Mouse (Mus musculus): ENCODE measurements around the gene Zfp467. TPM values are rescaled to one million over a fixed set of nuclear protein-coding genes. Genes with fewer than 3 reads are reported as not detected.

Gene Zfp467
- total and polyA plus RNA-seq, 2 experiments from 2014 or later, result 27.5 to 39.4 TPM

DNA sequence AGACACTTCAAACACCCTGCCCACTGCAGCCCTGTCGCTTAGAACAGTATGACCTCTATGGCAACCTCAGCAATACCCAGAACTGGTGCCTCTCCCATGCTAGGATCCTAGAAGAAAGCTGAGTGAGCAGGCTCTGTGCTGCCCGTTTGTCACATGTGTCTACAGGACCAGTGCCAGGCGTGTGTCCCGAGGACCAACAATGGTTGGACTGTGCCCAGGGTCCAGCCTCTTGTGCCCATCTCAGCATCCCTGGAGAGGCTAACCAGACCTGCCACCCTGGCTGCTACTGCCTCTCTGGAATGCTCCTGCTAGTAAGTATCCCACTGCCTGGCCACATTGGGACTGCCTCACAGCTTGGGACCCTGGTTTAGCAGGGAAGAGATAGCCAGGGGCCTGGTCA lies 32.8 kb upstream of the Zfp467 start:
- no peak overlapping the region for H3K9ac ChIP-seq (replicated peaks; ENCODE audit: low read length)
- no peak overlapping the region for H3K4me2 ChIP-seq (ENCODE audit: low read depth, low read length)
- no peak overlapping the region for H3K4me3 ChIP-seq (ENCODE audit: low read length)
- ATAC-seq, result no peak
- H3K4me1 ChIP-seq (ENCODE audit: insufficient read depth, low read length), result no peaks in the 10 kb centered on the region
- H3K36me3 ChIP-seq (ENCODE audit: insufficient read depth, low read length), result no peaks in the 10 kb centered on the region
- H3K27ac ChIP-seq, result no peak overlapping the region
- WGBS, result 52% methylated on average over 4 of the region's 4 CpGs
- no peaks in the 10 kb centered on the region for H3K27me3 ChIP-seq (ENCODE audit: insufficient read depth, low read length)
- no peak for DNase-seq (ENCODE audit: low spot score)
- H3K9me3 ChIP-seq (ENCODE audit: low read length), result no peaks in the 10 kb centered on the region
- TF ChIP-seq CTCF (IDR thresholded peaks at IDR 0.05; ENCODE audit: low read depth), result no peak

DNA sequence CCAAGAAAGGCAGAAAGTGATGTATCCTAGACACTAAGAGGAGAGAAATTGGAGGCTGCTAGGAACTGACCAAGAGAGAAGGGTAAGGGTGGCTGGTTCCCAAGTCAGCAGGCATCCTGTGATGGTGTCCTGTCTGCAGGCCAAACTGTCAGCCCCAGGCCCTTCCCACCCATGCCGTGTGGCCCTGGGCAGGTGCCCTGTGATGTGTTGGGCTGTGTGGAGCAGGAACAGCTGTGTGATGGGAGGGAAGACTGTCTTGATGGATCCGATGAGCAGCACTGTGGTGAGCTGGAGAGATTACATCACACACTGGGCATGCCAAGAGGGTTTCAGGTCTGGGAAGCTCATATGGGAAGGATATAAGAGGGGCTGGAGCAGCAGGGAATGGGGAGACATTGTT lies 25.1 kb upstream of the Zfp467 start:
- Histone ChIP-seq H3K4me1 (ENCODE audit: insufficient read depth, low read length) (no peaks in the 10 kb centered on the region), H3K27me3 (ENCODE audit: insufficient read depth, low read length) (no peaks in the 10 kb centered on the region), H3K4me3 (ENCODE audit: low read length) (no peak overlapping the region), H3K9ac (replicated peaks; ENCODE audit: low read length) (no peak overlapping the region), H3K36me3 (ENCODE audit: insufficient read depth, low read length) (no peaks in the 10 kb centered on the region), H3K4me2 (ENCODE audit: low read depth, low read length) (no peak overlapping the region), H3K9me3 (ENCODE audit: low read length) (no peaks in the 10 kb centered on the region), H3K27ac (no peak overlapping the region)
- ATAC-seq (no peak), DNase-seq (ENCODE audit: low spot score) (no peak)
- WGBS, result 77% methylated on average over 2 of the region's 2 CpGs
- no peak for TF ChIP-seq CTCF (IDR thresholded peaks at IDR 0.05; ENCODE audit: low read depth)

DNA sequence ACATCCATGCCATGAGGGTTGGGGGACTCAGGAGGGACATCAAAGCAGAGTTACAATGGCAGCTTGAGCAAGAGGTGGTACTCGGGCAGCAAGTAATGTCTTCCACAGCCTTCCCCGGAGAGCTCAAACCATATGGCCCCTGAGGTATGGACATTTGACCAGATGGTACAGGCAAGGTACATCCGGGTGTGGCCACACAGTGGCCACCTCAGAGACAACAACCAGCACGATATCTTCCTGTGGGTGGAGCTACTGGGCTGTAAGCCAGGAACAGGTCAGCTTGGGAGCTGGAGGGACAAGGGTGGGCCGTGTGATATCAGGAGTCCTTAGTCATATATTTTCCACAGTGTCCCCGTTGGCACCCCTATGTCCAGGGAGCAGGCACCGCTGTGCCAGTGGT lies 21.9 kb upstream of the Zfp467 start:
- TF ChIP-seq CTCF (IDR thresholded peaks at IDR 0.05; ENCODE audit: low read depth), result no peak
- Histone ChIP-seq H3K27me3 (ENCODE audit: insufficient read depth, low read length) (no peaks in the 10 kb centered on the region), H3K36me3 (ENCODE audit: insufficient read depth, low read length) (no peaks in the 10 kb centered on the region), H3K27ac (no peak overlapping the region), H3K4me3 (ENCODE audit: low read length) (no peak overlapping the region), H3K4me2 (ENCODE audit: low read depth, low read length) (no peak overlapping the region), H3K9me3 (ENCODE audit: low read length) (no peaks in the 10 kb centered on the region), H3K9ac (replicated peaks; ENCODE audit: low read length) (no peak overlapping the region), H3K4me1 (ENCODE audit: insufficient read depth, low read length) (no peaks in the 10 kb centered on the region)
- ATAC-seq, result no peak
- no peak for DNase-seq (ENCODE audit: low spot score)
- WGBS, result 81% methylated on average over 7 of the region's 7 CpGs

DNA sequence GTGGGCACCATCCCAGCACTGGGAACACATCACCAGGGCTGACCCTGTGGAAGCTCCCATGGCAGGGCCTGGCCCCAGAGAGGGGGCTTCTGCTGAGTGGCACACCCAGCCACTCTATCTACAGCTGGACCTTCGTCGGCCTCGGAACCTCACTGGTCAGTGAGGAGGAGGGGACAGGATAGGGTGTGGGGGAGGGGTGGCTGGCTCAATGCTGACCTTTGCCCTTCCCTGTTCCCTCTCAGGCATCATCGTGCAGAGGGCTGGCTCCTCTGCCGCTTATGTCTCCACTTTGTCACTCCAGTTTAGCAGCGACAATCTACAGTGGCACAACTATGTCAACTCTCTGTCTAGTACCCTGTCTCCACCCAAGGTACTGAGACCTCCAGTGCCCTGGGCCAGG lies 21.1 kb upstream of the Zfp467 start:
- no peak overlapping the region for H3K9ac ChIP-seq (replicated peaks; ENCODE audit: low read length)
- no peak overlapping the region for H3K27ac ChIP-seq
- 27% methylated on average over 6 of the region's 6 CpGs for WGBS
- no peaks in the 10 kb centered on the region for H3K4me1 ChIP-seq (ENCODE audit: insufficient read depth, low read length)
- no peak for ATAC-seq
- no peak for TF ChIP-seq CTCF (IDR thresholded peaks at IDR 0.05; ENCODE audit: low read depth)
- H3K4me2 ChIP-seq (ENCODE audit: low read depth, low read length), result no peak overlapping the region
- no peaks in the 10 kb centered on the region for H3K36me3 ChIP-seq (ENCODE audit: insufficient read depth, low read length)
- no peak overlapping the region for H3K4me3 ChIP-seq (ENCODE audit: low read length)
- no peaks in the 10 kb centered on the region for H3K27me3 ChIP-seq (ENCODE audit: insufficient read depth, low read length)
- no peak for DNase-seq (ENCODE audit: low spot score)
- H3K9me3 ChIP-seq (ENCODE audit: low read length), result no peaks in the 10 kb centered on the region

DNA sequence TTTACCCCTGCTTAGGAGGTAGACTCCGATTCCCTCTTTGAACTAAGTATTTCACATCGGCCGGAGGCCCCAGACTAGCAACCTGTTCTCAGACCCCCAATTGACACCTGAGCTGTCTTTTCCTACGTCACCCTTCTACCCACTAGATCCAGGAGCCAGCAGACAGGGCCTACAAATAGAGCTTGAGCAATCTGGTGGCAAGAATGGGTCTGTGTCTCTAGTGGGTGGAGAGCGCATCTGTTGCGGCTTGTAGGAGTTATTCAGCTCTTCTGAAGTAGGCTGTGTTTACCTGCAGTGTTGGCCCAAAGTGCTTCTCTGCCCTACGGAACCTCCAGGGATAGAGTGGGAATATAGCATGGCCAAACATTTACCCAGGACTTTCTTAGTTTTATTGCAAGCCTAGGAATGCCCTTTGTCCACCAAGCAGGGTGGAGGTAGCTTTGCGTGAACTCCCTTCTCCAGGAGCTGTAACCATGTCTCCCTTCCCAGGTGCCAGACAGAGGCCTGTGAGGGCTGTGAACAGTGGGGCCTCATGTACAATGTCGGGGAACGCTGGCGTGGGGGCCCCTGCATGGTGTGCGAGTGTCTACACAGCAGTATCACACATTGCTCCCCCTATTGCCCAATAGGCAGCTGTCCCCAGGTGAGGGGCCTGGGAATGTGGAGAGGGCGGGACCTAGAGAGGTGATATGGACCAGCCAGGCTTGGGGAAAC lies 19.5 kb upstream of the Zfp467 start:
- Histone ChIP-seq H3K27ac (no peak overlapping the region), H3K9me3 (ENCODE audit: low read length) (no peaks in the 10 kb centered on the region), H3K4me1 (ENCODE audit: insufficient read depth, low read length) (no peaks in the 10 kb centered on the region), H3K4me3 (ENCODE audit: low read length) (no peak overlapping the region), H3K4me2 (ENCODE audit: low read depth, low read length) (no peak overlapping the region), H3K36me3 (ENCODE audit: insufficient read depth, low read length) (no peaks in the 10 kb centered on the region), H3K9ac (replicated peaks; ENCODE audit: low read length) (no peak overlapping the region), H3K27me3 (ENCODE audit: insufficient read depth, low read length) (no peaks in the 10 kb centered on the region)
- DNase-seq (ENCODE audit: low spot score) (no peak), ATAC-seq (no peak)
- 90% methylated on average over 13 of the region's 13 CpGs for WGBS
- no peak for TF ChIP-seq CTCF (IDR thresholded peaks at IDR 0.05; ENCODE audit: low read depth)

- DNase-seq (ENCODE audit: low spot score) (no peak), ATAC-seq (no peak)
- H3K4me1 ChIP-seq (ENCODE audit: insufficient read depth, low read length), result no peaks in the 10 kb centered on the region
- H3K4me2 ChIP-seq (ENCODE audit: low read depth, low read length), result no peak overlapping the region
- WGBS, result 66% methylated on average over 3 of the region's 3 CpGs
- H3K36me3 ChIP-seq (ENCODE audit: insufficient read depth, low read length), result no peaks in the 10 kb centered on the region
- no peaks in the 10 kb centered on the region for H3K9me3 ChIP-seq (ENCODE audit: low read length)
- TF ChIP-seq CTCF (IDR thresholded peaks at IDR 0.05; ENCODE audit: low read depth), result no peak
- no peak overlapping the region for H3K4me3 ChIP-seq (ENCODE audit: low read length)
- H3K27ac ChIP-seq, result no peak overlapping the region
- no peaks in the 10 kb centered on the region for H3K27me3 ChIP-seq (ENCODE audit: insufficient read depth, low read length)
- no peak overlapping the region for H3K9ac ChIP-seq (replicated peaks; ENCODE audit: low read length)
These were observed 7.1 kb upstream of the Zfp467 start for GRCm38 (mm10) chr6:48452771-48453170.

GRCm38 (mm10) chr6:48452151-48452550 lies 6.5 kb upstream of the Zfp467 start:
- no peak overlapping the region for H3K9ac ChIP-seq (replicated peaks; ENCODE audit: low read length)
- H3K27me3 ChIP-seq (ENCODE audit: insufficient read depth, low read length), result no peaks in the 10 kb centered on the region
- WGBS, result 73% methylated on average over 1 of the region's 1 CpGs
- no peak overlapping the region for H3K4me2 ChIP-seq (ENCODE audit: low read depth, low read length)
- H3K36me3 ChIP-seq (ENCODE audit: insufficient read depth, low read length), result no peaks in the 10 kb centered on the region
- H3K4me3 ChIP-seq (ENCODE audit: low read length), result no peak overlapping the region
- H3K4me1 ChIP-seq (ENCODE audit: insufficient read depth, low read length), result no peaks in the 10 kb centered on the region
- no peak for TF ChIP-seq CTCF (IDR thresholded peaks at IDR 0.05; ENCODE audit: low read depth)
- DNase-seq (ENCODE audit: low spot score) (no peak), ATAC-seq (no peak)
- H3K27ac ChIP-seq, result no peak overlapping the region
- H3K9me3 ChIP-seq (ENCODE audit: low read length), result no peaks in the 10 kb centered on the region
